Mouse (Mus musculus) thymus, postnatal 4 days (tissue): ENCODE measurements at regions not wholly inside any gene's neighbourhood (a gene's known extent, or its start where the extent isn't known, plus 50 kb on each side); places are given as distances from the start of the nearest gene placed in this dataset.
"Not testable (repeated sequence)": the region's sequence is repeated elsewhere in the genome, so short reads cannot be mapped to it uniquely, and the experiment has no call there.

Experiments used
- DNase-seq: peaks from one replicate; pipeline ENCODE4 v3.0.0; 2021

- no peak for DNase-seq
Measured at GRCm38 (mm10) chr5:117040878-117041277, 75.0 kb downstream of the Suds3 start.

GRCm38 (mm10) chr5:117037261-117037660 is 78.7 kb downstream of the Suds3 start:
- DNase-seq = peak; percentile 28

GRCm38 (mm10) chr5:117032130-117032529 is 83.8 kb downstream of the Suds3 start:
- DNase-seq = no peak

GRCm38 (mm10) chr5:117025689-117026383 is 90.1 kb downstream of the Suds3 start:
- DNase-seq = no peak

- no peak for DNase-seq
Measured at GRCm38 (mm10) chr5:117018419-117019150, 97.3 kb downstream of the Suds3 start.

- DNase-seq = no peak
Measured at GRCm38 (mm10) chr5:117011128-117011527, 104.8 kb downstream of the Suds3 start.

GRCm38 (mm10) chr5:117000770-117001201 is 115.1 kb downstream of the Suds3 start:
- no peak for DNase-seq

GRCm38 (mm10) chr5:116994508-116994907 is 121.4 kb downstream of the Suds3 start:
- DNase-seq = no peak

- DNase-seq = no peak
Measured at GRCm38 (mm10) chr5:116993674-116994073, 122.2 kb downstream of the Suds3 start.

- DNase-seq = no peak
Measured at GRCm38 (mm10) chr5:116991461-116991860, 124.5 kb downstream of the Suds3 start.

GRCm38 (mm10) chr5:116971474-116971873 is 144.4 kb downstream of the Suds3 start:
- not testable (repeated sequence) for DNase-seq

- no peak for DNase-seq
Measured at GRCm38 (mm10) chr5:116964171-116964570, 151.7 kb downstream of the Suds3 start.

- no peak for DNase-seq
Measured at GRCm38 (mm10) chr5:116963106-116963505, 152.8 kb downstream of the Suds3 start.

GRCm38 (mm10) chr5:116960041-116960440 is 155.9 kb downstream of the Suds3 start:
- no peak for DNase-seq

GRCm38 (mm10) chr5:116958141-116958540 is 157.8 kb downstream of the Suds3 start:
- no peak for DNase-seq

- no peak for DNase-seq
Measured at GRCm38 (mm10) chr5:116956572-116956971, 159.3 kb downstream of the Suds3 start.

GRCm38 (mm10) chr5:116950280-116950881 is 165.5 kb downstream of the Suds3 start:
- DNase-seq = no peak

- no peak for DNase-seq
Measured at GRCm38 (mm10) chr5:116934585-116934984, 181.3 kb downstream of the Suds3 start.

- no peak for DNase-seq
Measured at GRCm38 (mm10) chr5:116934151-116934550, 181.8 kb downstream of the Suds3 start.

GRCm38 (mm10) chr5:116933105-116933504 is 182.8 kb downstream of the Suds3 start:
- no peak for DNase-seq

- DNase-seq = no peak
Measured at GRCm38 (mm10) chr5:116923761-116924160, 192.2 kb downstream of the Suds3 start.

- DNase-seq = no peak
Measured at GRCm38 (mm10) chr5:116922059-116922671, 193.7 kb downstream of the Suds3 start.

GRCm38 (mm10) chr5:116914876-116915275 is 201.0 kb downstream of the Suds3 start:
- DNase-seq = peak; percentile 10
